Mouse (Mus musculus) limb, embryonic 12.5 days (tissue): ENCODE measurements around the gene Tacc3. TPM values are rescaled to one million over a fixed set of nuclear protein-coding genes. Genes with fewer than 3 reads are reported as not detected.

Experiments
- ATAC-seq: fragments of 200-750 bp; cut with Nextera tagmentation; 2 replicates; pipeline ENCODE4 v1.8.0; 2017; ENCODE audit warnings: low read depth, moderate TSS enrichment; ENCODE audit not compliant: insufficient number of reproducible peaks, insufficient read depth, low FRiP score, low TSS enrichment
- H3K27ac ChIP-seq: fragments of 300-500 bp; sonication (generic); 2 replicates; pipeline ENCODE4 v1.5.1; 2016; ENCODE audit warnings: mild to moderate bottlenecking, moderate library complexity
- H3K27me3 ChIP-seq: fragments of 300-500 bp; sonication (generic); 2 replicates; pipeline ENCODE4 v1.6.1; 2016; ENCODE audit warnings: mild to moderate bottlenecking, moderate library complexity
- H3K36me3 ChIP-seq: fragments of 300-500 bp; sonication (generic); 2 replicates; pipeline ENCODE4 v1.6.1; 2016; ENCODE audit warnings: mild to moderate bottlenecking, moderate library complexity
- H3K4me1 ChIP-seq: fragments of 300-500 bp; sonication (generic); replicated peaks from 2 replicates; pipeline ENCODE4 v1.6.1; 2016
- H3K4me2 ChIP-seq: fragments of 300-500 bp; sonication (generic); 2 replicates; pipeline ENCODE4 v1.6.1; 2016; ENCODE audit warnings: mild to moderate bottlenecking, moderate library complexity
- H3K4me3 ChIP-seq: fragments of 300-500 bp; sonication (generic); replicated peaks from 2 replicates; pipeline ENCODE4 v1.5.1; 2016; ENCODE audit warnings: mild to moderate bottlenecking
- H3K9ac ChIP-seq: fragments of 300-500 bp; sonication (generic); replicated peaks from 2 replicates; pipeline ENCODE4 v1.6.1; 2016; ENCODE audit warnings: mild to moderate bottlenecking, moderate library complexity
- H3K9me3 ChIP-seq: fragments of 300-500 bp; sonication (generic); 2 replicates; pipeline ENCODE4 v1.6.1; 2016; ENCODE audit warnings: mild to moderate bottlenecking, moderate library complexity
- WGBS: fragments of 180-500 bp; shearing (Covaris S2); methylation state at CpG from one replicate; pipeline ENCODE4 v1.1.7; 2016; 5-methylcytosine and 5-hydroxymethylcytosine counted together
- polyA plus RNA-seq: library from polyadenylated mRNA; unstranded; fragments of >200 nt; fragmentation: Nextera tagmentation; extraction: Ambion mirVana; gene quantifications from 2 replicates; pipeline ENCODE4 v1.2.1, GENCODE M21; 2016

Tacc3 gene
- polyA plus RNA-seq, 1 experiment from 2014 or later, result 275 TPM

- Histone ChIP-seq H3K4me1 (peaks cover 24% of the 10 kb centered on the region), H3K27me3 (peaks cover 2% of the 10 kb centered on the region; the same call in 1 of the 2 replicates), H3K9me3 (no peaks in the 10 kb centered on the region), H3K36me3 (no peaks in the 10 kb centered on the region), H3K4me3 (no peak overlapping the region), H3K27ac (no peak overlapping the region), H3K9ac (no peak overlapping the region), H3K4me2 (no peak overlapping the region)
- 58% methylated on average over 4 of the region's 4 CpGs for WGBS
- no peak for ATAC-seq
Observed at GRCm38 (mm10) chr5:33707163-33707562, 49.2 kb downstream of the Tacc3 start.

DNA sequence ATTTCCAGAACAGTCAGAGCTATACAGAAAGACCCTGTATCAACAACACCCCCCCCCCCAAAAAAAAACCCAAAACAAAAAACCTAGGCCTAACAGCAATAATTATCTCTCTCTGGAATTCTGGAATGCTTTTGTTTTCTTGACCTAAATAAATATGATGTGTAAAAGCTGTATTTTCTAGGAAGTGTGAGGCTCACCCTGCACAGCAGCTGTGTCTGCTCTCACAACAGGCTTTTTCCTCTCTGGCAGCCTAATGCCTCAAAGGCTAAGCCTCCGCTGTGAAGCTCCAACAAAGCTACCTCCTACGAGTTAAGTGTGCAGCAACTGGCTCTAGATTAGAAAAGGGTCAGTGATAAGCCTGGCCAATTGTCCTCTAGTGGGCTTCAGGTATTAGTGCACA, 51.1 kb downstream of the Tacc3 start:
- no peak for ATAC-seq
- H3K4me3 ChIP-seq, result no peak overlapping the region
- no peak overlapping the region for H3K9ac ChIP-seq
- no peaks in the 10 kb centered on the region for H3K9me3 ChIP-seq
- H3K4me2 ChIP-seq, result no peak overlapping the region
- H3K27ac ChIP-seq, result no peak overlapping the region
- H3K4me1 ChIP-seq, result peaks cover 22% of the 10 kb centered on the region
- 61% methylated on average over 2 of the region's 2 CpGs for WGBS
- H3K36me3 ChIP-seq, result no peaks in the 10 kb centered on the region
- no peaks in the 10 kb centered on the region for H3K27me3 ChIP-seq

DNA sequence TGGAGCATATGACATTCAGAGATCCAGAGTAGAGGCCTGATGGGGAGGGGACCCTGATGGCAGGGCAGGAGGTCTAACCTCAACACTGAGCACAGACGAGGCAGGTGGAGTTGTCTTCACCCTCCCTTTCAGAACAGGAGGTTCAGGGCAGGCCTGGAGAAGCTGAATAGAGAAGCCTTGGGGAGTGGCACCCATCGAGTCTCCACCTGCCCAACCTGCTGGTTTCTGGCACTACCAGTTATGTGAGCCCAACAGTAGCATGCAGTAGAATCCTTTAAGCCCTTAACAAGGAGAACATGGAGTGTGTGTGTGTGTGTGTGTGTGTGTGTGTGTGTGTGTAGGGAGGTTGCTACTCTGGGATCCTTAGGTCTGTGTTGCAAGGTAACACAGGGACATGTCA, 54.6 kb downstream of the Tacc3 start:
- H3K36me3 ChIP-seq, result no peaks in the 10 kb centered on the region
- no peak for ATAC-seq
- 54% methylated on average over 2 of the region's 2 CpGs for WGBS
- H3K4me3 ChIP-seq, result no peak overlapping the region
- H3K4me1 ChIP-seq, result peaks cover 9% of the 10 kb centered on the region; the same call in 1 of the 2 replicates
- no peak overlapping the region for H3K9ac ChIP-seq
- H3K27me3 ChIP-seq, result no peaks in the 10 kb centered on the region
- no peak overlapping the region for H3K4me2 ChIP-seq
- H3K27ac ChIP-seq, result no peak overlapping the region
- H3K9me3 ChIP-seq, result no peaks in the 10 kb centered on the region

GRCm38 (mm10) chr5:33715182-33715581, 57.3 kb downstream of the Tacc3 start:
- no peaks in the 10 kb centered on the region for H3K36me3 ChIP-seq
- H3K27me3 ChIP-seq, result peaks cover 12% of the 10 kb centered on the region
- peaks cover 8% of the 10 kb centered on the region; the same call in 1 of the 2 replicates for H3K4me1 ChIP-seq
- H3K9ac ChIP-seq, result no peak overlapping the region
- H3K4me2 ChIP-seq, result no peak overlapping the region
- no peak for ATAC-seq
- 7% methylated on average over 2 of the region's 2 CpGs for WGBS
- H3K4me3 ChIP-seq, result no peak overlapping the region
- H3K9me3 ChIP-seq, result no peaks in the 10 kb centered on the region
- H3K27ac ChIP-seq, result no peak overlapping the region

GRCm38 (mm10) chr5:33716467-33716866, 58.5 kb downstream of the Tacc3 start:
- Histone ChIP-seq H3K36me3 (no peaks in the 10 kb centered on the region), H3K4me2 (no peak overlapping the region), H3K9me3 (no peaks in the 10 kb centered on the region), H3K4me3 (no peak overlapping the region), H3K27me3 (peaks cover 24% of the 10 kb centered on the region), H3K9ac (no peak overlapping the region), H3K4me1 (peaks cover 15% of the 10 kb centered on the region), H3K27ac (no peak overlapping the region)
- 77% methylated on average over 6 of the region's 6 CpGs for WGBS
- ATAC-seq, result no peak

- no peak overlapping the region for H3K27ac ChIP-seq
- H3K36me3 ChIP-seq, result no peaks in the 10 kb centered on the region
- H3K9ac ChIP-seq, result no peak overlapping the region
- no peak for ATAC-seq
- peaks cover 38% of the 10 kb centered on the region for H3K27me3 ChIP-seq
- no peak overlapping the region for H3K4me2 ChIP-seq
- peaks cover 30% of the 10 kb centered on the region for H3K4me1 ChIP-seq
- no peaks in the 10 kb centered on the region for H3K9me3 ChIP-seq
- 67% methylated on average over 5 of the region's 5 CpGs for WGBS
- no peak overlapping the region for H3K4me3 ChIP-seq
Observed at GRCm38 (mm10) chr5:33718460-33718859, 60.5 kb downstream of the Tacc3 start.

- H3K9me3 ChIP-seq, result no peaks in the 10 kb centered on the region
- H3K4me3 ChIP-seq, result peak overlapping the region; percentile 75
- no peak for ATAC-seq
- H3K27ac ChIP-seq, result no peak overlapping the region
- 12% methylated on average over 8 of the region's 8 CpGs for WGBS
- H3K4me1 ChIP-seq, result peaks cover 45% of the 10 kb centered on the region
- H3K36me3 ChIP-seq, result peaks cover 5% of the 10 kb centered on the region; the same call in 1 of the 2 replicates
- peak overlapping the region; percentile 96 for H3K4me2 ChIP-seq
- H3K9ac ChIP-seq, result peak overlapping the region; percentile 87
- peaks cover 63% of the 10 kb centered on the region for H3K27me3 ChIP-seq
Observed at GRCm38 (mm10) chr5:33720852-33721490, 63.0 kb downstream of the Tacc3 start.

DNA sequence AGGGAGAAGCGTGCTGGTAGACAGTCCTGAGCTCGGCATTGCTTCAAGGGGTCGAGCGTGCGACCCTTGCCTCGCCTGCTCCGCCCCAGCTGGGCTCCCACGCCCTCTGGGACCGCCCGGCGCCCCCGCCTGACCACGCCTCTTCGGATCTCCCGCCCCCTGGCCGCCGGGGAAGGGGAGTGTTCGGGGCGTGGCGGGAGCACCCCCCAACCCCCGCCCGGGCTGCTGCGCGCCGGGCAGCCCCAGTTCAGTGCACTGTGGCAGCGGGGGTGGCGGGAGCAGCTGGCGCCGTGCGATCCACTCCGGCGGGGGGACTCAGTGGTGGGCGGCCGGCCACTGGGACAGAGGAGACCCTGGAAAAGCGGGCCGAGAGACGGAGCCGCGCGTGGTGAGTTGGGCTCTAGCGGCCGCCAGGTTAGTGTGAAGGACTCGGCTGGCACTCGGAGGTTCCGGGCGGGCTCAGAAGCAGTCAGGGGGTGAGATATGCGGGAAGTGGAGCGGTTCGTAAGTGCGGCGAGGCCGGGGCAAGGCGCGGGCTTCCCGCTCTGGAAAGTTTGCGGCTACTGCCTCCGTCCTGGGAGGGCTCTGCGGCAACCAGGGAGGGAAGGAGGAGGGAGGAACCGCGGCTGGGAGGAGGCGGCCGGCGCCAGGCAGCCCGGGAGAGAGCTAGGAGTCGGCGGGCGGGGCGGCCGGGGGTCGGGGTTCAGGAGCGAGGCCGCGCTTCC, 63.8 kb downstream of the Tacc3 start, which contains the start of gene Fgfr3:
TSS of gene Fgfr3 (plus strand) at position 134 of the 725 bp plus-strand sequence.
- Histone ChIP-seq H3K36me3 (peaks cover 5% of the 10 kb centered on the region; the same call in 1 of the 2 replicates), H3K9ac (peak within 1 kb of the TSS; percentile 87), H3K9me3 (no peaks in the 10 kb centered on the region), H3K27me3 (peaks cover 69% of the 10 kb centered on the region), H3K4me1 (peaks cover 38% of the 10 kb centered on the region), H3K27ac (peak within 1 kb of the TSS; percentile 81), H3K4me3 (peak within 1 kb of the TSS; percentile 75), H3K4me2 (peak within 1 kb of the TSS; percentile 96)
- ATAC-seq, result peak; percentile 53; the same call in 1 of the 2 replicates
- WGBS, result under 1% methylated on average over 72 of the region's 73 CpGs

- no peaks in the 10 kb centered on the region for H3K9me3 ChIP-seq
- ATAC-seq, result 0 out of 2 replicates have a peak, but pooled peaks have one; percentile 1
- peak overlapping the region; percentile 87 for H3K9ac ChIP-seq
- H3K4me2 ChIP-seq, result peak overlapping the region; percentile 96
- peaks cover 38% of the 10 kb centered on the region for H3K4me1 ChIP-seq
- H3K27me3 ChIP-seq, result peaks cover 76% of the 10 kb centered on the region
- H3K27ac ChIP-seq, result peak overlapping the region; percentile 81
- H3K4me3 ChIP-seq, result peak overlapping the region; percentile 75
- peaks cover 9% of the 10 kb centered on the region for H3K36me3 ChIP-seq
- under 1% methylated on average over 53 of the region's 53 CpGs for WGBS
Observed at GRCm38 (mm10) chr5:33722266-33723018, 64.5 kb downstream of the Tacc3 start.

- H3K4me2 ChIP-seq, result peak overlapping the region; percentile 96
- peak overlapping the region; percentile 81 for H3K27ac ChIP-seq
- under 1% methylated on average over 61 of the region's 61 CpGs for WGBS
- peaks cover 83% of the 10 kb centered on the region for H3K27me3 ChIP-seq
- H3K4me1 ChIP-seq, result peaks cover 38% of the 10 kb centered on the region
- H3K4me3 ChIP-seq, result peak overlapping the region; percentile 75
- H3K36me3 ChIP-seq, result peaks cover 16% of the 10 kb centered on the region
- no peaks in the 10 kb centered on the region for H3K9me3 ChIP-seq
- no peak for ATAC-seq
- peak overlapping the region; percentile 87 for H3K9ac ChIP-seq
Observed at GRCm38 (mm10) chr5:33723019-33723640, 65.2 kb downstream of the Tacc3 start.
